In genomic region chr4:76948251-76948650, GRCm38 (mm10) we compare ENCODE assay signal across 9 mouse cellular contexts.
DNase-seq lines count a peak whose midpoint lies in the region; ATAC-seq and TF ChIP-seq lines count a peak whose summit lies in the region.
"Had no signal": no experiment of that assay in that cellular context is flagged by ENCODE, and none has a peak within 500 bp of the region (broad histone marks: within the 10 kb centered on the region; RNA-seq: fewer than 3 reads in every experiment).

No protein-coding gene starts in this region.

- no peaks in the 10 kb centered on the region for H3K9me3 ChIP-seq in forebrain, embryonic 11.5 days (ENCODE audit: control insufficient read depth, low read length)
- H3K9me3 ChIP-seq in forebrain, embryonic 15.5 days = no peaks in the 10 kb centered on the region
- H3K9me3 ChIP-seq in liver, embryonic 12.5 days (replicated peaks) = no peaks in the 10 kb centered on the region
- H3K9me3 ChIP-seq in kidney, postnatal 0 days (replicated peaks; ENCODE audit: low read length) = no peaks in the 10 kb centered on the region

- H3K9ac ChIP-seq in forebrain, embryonic 11.5 days (ENCODE audit: low read length) = no peak overlapping the region
- H3K9ac ChIP-seq in forebrain, embryonic 15.5 days (replicated peaks) = no peak overlapping the region
- H3K9ac ChIP-seq in liver, embryonic 12.5 days = no peak overlapping the region
- no peak overlapping the region for H3K9ac ChIP-seq in kidney, postnatal 0 days (ENCODE audit: low read depth, low read length)

- WGBS in forebrain, embryonic 11.5 days = 52% methylated on average over 3 of the region's 3 CpGs
- 51% methylated on average over 3 of the region's 3 CpGs for whole genome bisulfite sequencing in forebrain, embryonic 15.5 days
- 47% methylated on average over 3 of the region's 3 CpGs for WGBS in liver, embryonic 12.5 days (ENCODE audit: insufficient replicate concordance)
- WGBS in cerebellum, adult 2 months = 41% methylated on average over 3 of the region's 3 CpGs
- 45% methylated on average over 3 of the region's 3 CpGs for WGBS in kidney, postnatal 0 days

- peak; percentile 30; the same call in 1 of the 2 replicates for TF ChIP-seq CTCF in cerebellum, adult 2 months (IDR thresholded peaks at IDR 0.05; ENCODE audit: borderline replicate concordance, insufficient read depth, low read depth, low read length)
- TF ChIP-seq CTCF in kidney, postnatal 0 days (IDR thresholded peaks at IDR 0.05; ENCODE audit: low read depth) = peak; percentile 78

- H3K4me2 ChIP-seq in forebrain, embryonic 11.5 days (ENCODE audit: low read depth, low read length, severe bottlenecking) = no peak overlapping the region
- H3K4me2 ChIP-seq in forebrain, embryonic 15.5 days (replicated peaks) = no peak overlapping the region
- no peak overlapping the region for H3K4me2 ChIP-seq in liver, embryonic 12.5 days
- no peak overlapping the region for H3K4me2 ChIP-seq in kidney, postnatal 0 days (ENCODE audit: low read length)

- H3K4me1 ChIP-seq in forebrain, embryonic 11.5 days (replicated peaks; ENCODE audit: control insufficient read depth, insufficient read depth, low read length) = no peaks in the 10 kb centered on the region
- H3K4me1 ChIP-seq in forebrain, embryonic 15.5 days = no peaks in the 10 kb centered on the region
- H3K4me1 ChIP-seq in liver, embryonic 12.5 days = no peaks in the 10 kb centered on the region
- no peaks in the 10 kb centered on the region for H3K4me1 ChIP-seq in cerebellum, adult 2 months (ENCODE audit: control insufficient read depth, insufficient read depth, low read length)
- H3K4me1 ChIP-seq in kidney, postnatal 0 days (replicated peaks; ENCODE audit: insufficient read depth, low read length) = no peaks in the 10 kb centered on the region

- H3K27ac ChIP-seq in forebrain, embryonic 11.5 days (ENCODE audit: low read depth, low read length) = no peak overlapping the region
- H3K27ac ChIP-seq in forebrain, embryonic 15.5 days (replicated peaks) = no peak overlapping the region
- H3K27ac ChIP-seq in liver, embryonic 12.5 days = no peak overlapping the region
- H3K27ac ChIP-seq in cerebellum, adult 2 months (ENCODE audit: insufficient read depth, low read length) = no peak overlapping the region
- no peak overlapping the region for H3K27ac ChIP-seq in kidney, postnatal 0 days
- H3K27ac ChIP-seq: macrophage had no signal

- no peaks in the 10 kb centered on the region for H3K27me3 ChIP-seq in forebrain, embryonic 11.5 days (ENCODE audit: control insufficient read depth, insufficient read depth, low read length)
- no peaks in the 10 kb centered on the region for H3K27me3 ChIP-seq in forebrain, embryonic 15.5 days
- no peaks in the 10 kb centered on the region for H3K27me3 ChIP-seq in liver, embryonic 12.5 days (replicated peaks)
- no peaks in the 10 kb centered on the region for H3K27me3 ChIP-seq in cerebellum, adult 2 months (ENCODE audit: control insufficient read depth, insufficient read depth, low read length)
- H3K27me3 ChIP-seq in kidney, postnatal 0 days (ENCODE audit: insufficient read depth, low read length) = no peaks in the 10 kb centered on the region

- TF ChIP-seq POLR2A in cerebellum, adult 2 months (IDR thresholded peaks at IDR 0.05; ENCODE audit: borderline replicate concordance, insufficient read depth, low read length) = no peak

- H3K4me3 ChIP-seq in forebrain, embryonic 11.5 days (ENCODE audit: low read depth, low read length) = no peak overlapping the region
- no peak overlapping the region for H3K4me3 ChIP-seq in forebrain, embryonic 15.5 days
- no peak overlapping the region for H3K4me3 ChIP-seq in liver, embryonic 12.5 days
- H3K4me3 ChIP-seq in cerebellum, adult 2 months (replicated peaks; ENCODE audit: insufficient read depth, low read depth, low read length) = no peak overlapping the region
- no peak overlapping the region for H3K4me3 ChIP-seq in kidney, postnatal 0 days (replicated peaks; ENCODE audit: low read depth, low read length)

- DNase-seq in forebrain, embryonic 11.5 days (ENCODE audit: low spot score) = no peak
- DNase-seq in liver = peak; percentile 6
- DNase-seq in cerebellum, adult 2 months = peak in 1 of 2 experiments; percentile 11
- peak; percentile 76 for DNase-seq in kidney, postnatal 0 days (ENCODE audit: low spot score)
- DNase-seq in lung, postnatal 36 days = peak; percentile 58
- no peak for DNase-seq in spleen, postnatal 4 days (ENCODE audit: low spot score in 2 of 2)

- peak; percentile 49 for ATAC-seq in forebrain, embryonic 11.5 days (replicated peaks; ENCODE audit: low FRiP score)
- no peak for ATAC-seq in forebrain, embryonic 15.5 days (replicated peaks)
- no peak for ATAC-seq in liver, embryonic 12.5 days
- no peak for ATAC-seq in kidney, postnatal 0 days (replicated peaks; ENCODE audit: low FRiP score, low read depth)

- H3K36me3 ChIP-seq in forebrain, embryonic 11.5 days (ENCODE audit: control insufficient read depth, insufficient read depth, low read length) = no peaks in the 10 kb centered on the region
- H3K36me3 ChIP-seq in forebrain, embryonic 15.5 days = no peaks in the 10 kb centered on the region
- no peaks in the 10 kb centered on the region for H3K36me3 ChIP-seq in liver, embryonic 12.5 days
- H3K36me3 ChIP-seq in kidney, postnatal 0 days (ENCODE audit: insufficient read depth, low read length) = no peaks in the 10 kb centered on the region

Comparison
In these comparisons a context has a peak if more than half of its experiments do, and no peak if none do; other contexts are left out.
1. DNase-seq: peak in liver (single experiment), kidney, postnatal 0 days (single experiment) and lung, postnatal 36 days (single experiment); none in forebrain, embryonic 11.5 days (single experiment) and spleen, postnatal 4 days (0 of 2).